Mouse (Mus musculus) CH12.LX (cell line): Measurements from ENCODE around the gene Gm5127. TPM values are rescaled to one million over a fixed set of nuclear protein-coding genes. Genes with fewer than 3 reads are reported as not detected.

ENCODE experiments used
- DNase-seq: peaks from one replicate; pipeline ENCODE4 v3.0.0-alpha.2; 2013; ENCODE audit errors: extremely low read depth
- H3K27ac ChIP-seq: 2 replicates; pipeline ENCODE4 v1.5.1; 2012; ENCODE audit warnings: low read depth, mild to moderate bottlenecking, control low read depth, moderate library complexity; ENCODE audit not compliant: insufficient read depth
- H3K27me3 ChIP-seq: replicated peaks from 2 replicates; pipeline ENCODE3; 2012; ENCODE audit warnings: inconsistent platforms
- H3K36me3 ChIP-seq, 2 experiments: replicated peaks in 1 of 2; 2 replicates each; pipeline versions ENCODE3 to v1.6.1; 2012; ENCODE audit warnings: inconsistent platforms in 1 of 2, low read length in 1 of 2, mild to moderate bottlenecking in 1 of 2, mixed read lengths in 1 of 2, moderate library complexity in 1 of 2; ENCODE audit not compliant: control insufficient read depth in 1 of 2, insufficient read depth in 1 of 2
- H3K4me1 ChIP-seq, 2 experiments: 2 replicates each; pipeline ENCODE4 v1.6.1; 2012; ENCODE audit warnings: inconsistent platforms in 1 of 2, moderate library complexity in 1 of 2; ENCODE audit not compliant: insufficient read depth in 2 of 2, control insufficient read depth in 1 of 2
- H3K4me2 ChIP-seq: 2 replicates; pipeline ENCODE4 v1.6.1; 2012; ENCODE audit warnings: low read depth, mild to moderate bottlenecking, control low read depth; ENCODE audit not compliant: poor library complexity, insufficient read depth, severe bottlenecking
- H3K4me3 ChIP-seq, 3 experiments: fragments of 150-350 bp in 1 of 3; sonication (generic) in 1 of 3; replicated peaks in 1 of 3; 2 replicates each; pipeline versions ENCODE3 to v1.5.1; 2011 to 2012; ENCODE audit warnings: low read depth in 2 of 3, low read length in 2 of 3, mild to moderate bottlenecking in 2 of 3, moderate library complexity in 2 of 3, control low read depth in 1 of 3, improper control_type of control experiment in 1 of 3, inconsistent platforms in 1 of 3, mixed read lengths in 1 of 3; ENCODE audit not compliant: poor library complexity in 1 of 3
- H3K79me2 ChIP-seq: replicated peaks from 2 replicates; pipeline ENCODE4 v1.6.1; 2012; ENCODE audit warnings: mild to moderate bottlenecking, moderate library complexity; ENCODE audit not compliant: control insufficient read depth, poor library complexity, insufficient read depth, severe bottlenecking; ENCODE audit errors: extremely low read depth
- H3K9ac ChIP-seq: 2 replicates; pipeline ENCODE4 v1.6.1; 2012; ENCODE audit warnings: low read depth, mild to moderate bottlenecking, control low read depth, moderate library complexity; ENCODE audit not compliant: insufficient read depth
- H3K9me3 ChIP-seq: replicated peaks from 2 replicates; pipeline ENCODE3; 2012; ENCODE audit warnings: low read length, inconsistent platforms, mixed read lengths
- BHLHE40 ChIP-seq: IDR thresholded peaks from 2 replicates; pipeline ENCODE4 v1.6.1; 2011; ENCODE audit warnings: mild to moderate bottlenecking, low read depth, low read length, improper control_type of control experiment
- CHD2 ChIP-seq: IDR thresholded peaks from 2 replicates; pipeline ENCODE4 v1.6.1; 2011; ENCODE audit warnings: low read length, improper control_type of control experiment
- CTCF ChIP-seq, 2 experiments: IDR thresholded peaks in 1 of 2; conservative IDR thresholded peaks in 1 of 2; 2 replicates each; pipeline ENCODE4 v1.5.1; 2011 to 2012; ENCODE audit warnings: low read depth in 2 of 2, low read length in 2 of 2, improper control_type of control experiment in 1 of 2, inconsistent platforms in 1 of 2, mild to moderate bottlenecking in 1 of 2, moderate library complexity in 1 of 2
- ELF1 ChIP-seq: IDR thresholded peaks from 2 replicates; pipeline ENCODE4 v1.6.1; 2014; ENCODE audit warnings: low read depth, mild to moderate bottlenecking, inconsistent platforms, low read length, improper control_type of control experiment
- EP300 ChIP-seq: IDR thresholded peaks from 2 replicates; pipeline ENCODE4 v1.6.1; 2011; ENCODE audit warnings: low read length, improper control_type of control experiment
- ETS1 ChIP-seq: conservative IDR thresholded peaks from 2 replicates; pipeline ENCODE4 v1.6.1; 2012; ENCODE audit warnings: low read depth, mild to moderate bottlenecking, inconsistent platforms, low read length, improper control_type of control experiment, moderate library complexity
- GABPA ChIP-seq: IDR thresholded peaks from 2 replicates; pipeline ENCODE4 v1.6.1; 2012; ENCODE audit warnings: low read depth, low read length, improper control_type of control experiment, inconsistent platforms; ENCODE audit not compliant: insufficient replicate concordance
- HCFC1 ChIP-seq: IDR thresholded peaks from 2 replicates; pipeline ENCODE4 v1.6.1; 2012; ENCODE audit warnings: low read depth, mild to moderate bottlenecking, inconsistent platforms, low read length, improper control_type of control experiment
- IRF4 ChIP-seq: IDR thresholded peaks from 2 replicates; pipeline ENCODE4 v1.6.1; 2014; ENCODE audit warnings: low read depth, mild to moderate bottlenecking, inconsistent platforms, low read length, improper control_type of control experiment
- JUN ChIP-seq: IDR thresholded peaks from 2 replicates; pipeline ENCODE4 v1.6.1; 2011; ENCODE audit warnings: low read depth, mild to moderate bottlenecking, low read length, improper control_type of control experiment, moderate library complexity; ENCODE audit not compliant: insufficient read depth
- JUND ChIP-seq: conservative IDR thresholded peaks from 2 replicates; pipeline ENCODE4 v1.6.1; 2011; ENCODE audit warnings: low read depth, low read length, improper control_type of control experiment
- KAT2A ChIP-seq: IDR thresholded peaks from 2 replicates; pipeline ENCODE4 v1.6.1; 2012; ENCODE audit warnings: low read length, improper control_type of control experiment, inconsistent platforms; ENCODE audit not compliant: insufficient replicate concordance
- MAZ ChIP-seq: IDR thresholded peaks from 2 replicates; pipeline ENCODE4 v1.6.1; 2012; ENCODE audit warnings: low read depth, mild to moderate bottlenecking, inconsistent platforms, low read length, improper control_type of control experiment, moderate library complexity
- MEF2A ChIP-seq: IDR thresholded peaks from 2 replicates; pipeline ENCODE4 v1.6.1; 2014; ENCODE audit warnings: low read depth, mild to moderate bottlenecking, inconsistent platforms, low read length, improper control_type of control experiment, borderline replicate concordance
- NRF1 ChIP-seq: IDR thresholded peaks from 2 replicates; pipeline ENCODE4 v1.6.1; 2014; ENCODE audit warnings: low read depth, mild to moderate bottlenecking, inconsistent platforms, low read length, improper control_type of control experiment, moderate library complexity
- POLR2A ChIP-seq: IDR thresholded peaks from 2 replicates; pipeline ENCODE4 v1.6.1; 2011; ENCODE audit warnings: low read depth, mild to moderate bottlenecking, improper control_type of control experiment, low read length
- POLR2AphosphoS2 ChIP-seq: IDR thresholded peaks from 2 replicates; pipeline ENCODE4 v1.6.1; 2011; ENCODE audit warnings: low read depth, low read length, improper control_type of control experiment
- RAD21 ChIP-seq: IDR thresholded peaks from 2 replicates; pipeline ENCODE4 v1.6.1; 2011; ENCODE audit warnings: low read depth, mild to moderate bottlenecking, low read length, improper control_type of control experiment, moderate library complexity
- SIN3A ChIP-seq: IDR thresholded peaks from 2 replicates; pipeline ENCODE4 v1.6.1; 2012; ENCODE audit warnings: low read length, improper control_type of control experiment, inconsistent platforms
- SMC3 ChIP-seq: IDR thresholded peaks from 2 replicates; pipeline ENCODE4 v1.6.1; 2011; ENCODE audit warnings: low read depth, low read length, improper control_type of control experiment
- TBP ChIP-seq: conservative IDR thresholded peaks from 2 replicates; pipeline ENCODE4 v1.6.1; 2011; ENCODE audit warnings: low read depth, low read length, improper control_type of control experiment
- UBTF ChIP-seq: IDR thresholded peaks from 2 replicates; pipeline ENCODE4 v1.6.1; 2012; ENCODE audit warnings: low read depth, mild to moderate bottlenecking, inconsistent platforms, low read length, improper control_type of control experiment, moderate library complexity
- USF1 ChIP-seq: IDR thresholded peaks from 2 replicates; pipeline ENCODE4 v1.6.1; 2014; ENCODE audit warnings: low read depth, mild to moderate bottlenecking, inconsistent platforms, low read length, improper control_type of control experiment
- ZC3H11A ChIP-seq: IDR thresholded peaks from 2 replicates; pipeline ENCODE4 v1.6.1; 2012; ENCODE audit warnings: low read depth, mild to moderate bottlenecking, inconsistent platforms, low read length, improper control_type of control experiment
- ZKSCAN1 ChIP-seq: IDR thresholded peaks from 2 replicates; pipeline ENCODE4 v1.6.1; 2012; ENCODE audit warnings: low read depth, inconsistent platforms, low read length, improper control_type of control experiment, borderline replicate concordance
- ZMIZ1 ChIP-seq: IDR thresholded peaks from 2 replicates; pipeline ENCODE4 v1.6.1; 2012; ENCODE audit warnings: low read depth, mild to moderate bottlenecking, inconsistent platforms, low read length, improper control_type of control experiment
- dilution Hi-C: fragments of 300-500 bp; cut with MboI; formaldehyde crosslinking; loops from 2 replicates; pipeline ENCODE4 v1.14.3; 2020; ENCODE audit warnings: low sequenced_read_pairs; ENCODE audit not compliant: extremely low pct_unique_long_range_greater_than_20kb, extremely low pct_ligation_motif_present
- in situ Hi-C: fragments of 300-500 bp; cut with MboI; formaldehyde crosslinking; loops from 3 replicates; pipeline ENCODE4 v1.14.3; 2019; ENCODE audit warnings: low sequenced_read_pairs, low pct_ligation_motif_present, low pct_unique_long_range_greater_than_20kb, mixed read lengths
- polyA plus RNA-seq: library from polyadenylated mRNA; unstranded; fragments of >175 nt; gene quantifications from 2 replicates; pipeline ENCODE4 v1.2.1, GENCODE M21; 2012; ENCODE audit warnings: low read depth; ENCODE audit not compliant: insufficient read length
- total RNA-seq, 2 experiments: library from RNA; depleted of rRNA; stranded (reverse); fragments of 300-350 nt in 1 of 2; fragments of >200 nt in 1 of 2; gene quantifications; 2 replicates each; pipeline ENCODE4 v1.2.3; 2012 to 2014

Gm5127 gene
- total and polyA plus RNA-seq, 3 experiments: 0.16 TPM; not detected in 2

DNA sequence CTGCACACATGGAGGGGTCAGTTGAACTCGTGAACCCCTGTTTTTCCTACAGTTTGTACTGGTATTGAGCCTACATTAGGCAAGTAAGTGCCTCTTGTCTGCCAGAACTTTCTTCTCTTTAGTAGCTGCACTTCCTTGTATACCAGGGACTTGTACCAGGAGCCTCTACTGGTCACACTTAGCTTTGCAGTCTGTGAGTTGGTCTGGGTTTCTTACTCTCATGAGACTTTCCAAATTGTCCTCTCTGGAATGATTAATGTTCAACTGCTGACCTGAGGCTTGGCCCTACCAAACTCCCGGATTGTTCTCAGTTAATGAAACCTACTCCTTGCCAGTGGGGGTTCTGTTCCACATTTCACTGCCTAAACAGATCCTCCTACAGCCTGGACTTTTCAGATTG is 134.2 kb downstream of the Gm5127 start:
- DNase-seq: peak; percentile 24
- Histone ChIP-seq H3K27ac (no peak overlapping the region), H3K27me3 (no peaks in the 10 kb centered on the region), H3K4me2 (no peak overlapping the region; the same call in 1 of the 2 replicates), H3K36me3 (no peaks in the 10 kb centered on the region), H3K9me3 (no peaks in the 10 kb centered on the region), H3K4me3 (no peak overlapping the region), H3K9ac (no peak overlapping the region), H3K79me2 (no peaks in the 10 kb centered on the region), H3K4me1 (no peaks in the 10 kb centered on the region)
- dilution Hi-C loops: no loop called here
- in situ Hi-C loops: no loop called here
- TF ChIP-seq CTCF (conservative IDR thresholded peaks at IDR 0.05 in 1 of 2, IDR thresholded peaks at IDR 0.05 in 1 of 2; ENCODE audit: low read depth in 2 of 2, low read length in 2 of 2) (peak in 1 of 2 experiments; percentile 56; a peak in 2 of 4 replicates), EP300 (no peak), IRF4 (no peak), RAD21 (peak; percentile 28), SMC3 (peak; percentile 18; the same call in 1 of the 2 replicates), ELF1 (0 out of 2 replicates have a peak, but pooled peaks have one; percentile 46)

DNA sequence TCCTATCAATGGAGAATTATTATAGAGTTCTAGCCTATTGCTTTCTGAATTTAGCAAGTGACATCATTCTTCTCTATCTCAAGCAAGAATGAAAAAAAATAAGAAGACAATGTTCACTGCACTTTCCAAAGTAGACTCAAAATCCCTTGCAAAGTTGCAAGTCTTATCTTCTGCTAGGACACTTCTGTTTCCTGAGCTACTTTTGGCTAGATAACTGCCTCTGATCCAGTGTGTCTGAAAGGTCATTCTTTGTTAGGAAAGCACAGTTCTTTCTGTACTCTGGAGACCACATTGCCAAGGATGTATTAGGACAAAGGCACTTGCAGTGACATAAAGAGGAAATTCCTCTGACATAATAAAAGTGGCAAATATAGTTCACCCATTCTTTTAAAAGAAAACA is 159.3 kb downstream of the Gm5127 start:
- TF ChIP-seq KAT2A (no peak), GABPA (no peak), HCFC1 (no peak), ZC3H11A (no peak), USF1 (no peak), MAZ (no peak), NRF1 (no peak), ETS1 (no peak), RAD21 (no peak)
- H3K9ac ChIP-seq: no peak overlapping the region

DNA sequence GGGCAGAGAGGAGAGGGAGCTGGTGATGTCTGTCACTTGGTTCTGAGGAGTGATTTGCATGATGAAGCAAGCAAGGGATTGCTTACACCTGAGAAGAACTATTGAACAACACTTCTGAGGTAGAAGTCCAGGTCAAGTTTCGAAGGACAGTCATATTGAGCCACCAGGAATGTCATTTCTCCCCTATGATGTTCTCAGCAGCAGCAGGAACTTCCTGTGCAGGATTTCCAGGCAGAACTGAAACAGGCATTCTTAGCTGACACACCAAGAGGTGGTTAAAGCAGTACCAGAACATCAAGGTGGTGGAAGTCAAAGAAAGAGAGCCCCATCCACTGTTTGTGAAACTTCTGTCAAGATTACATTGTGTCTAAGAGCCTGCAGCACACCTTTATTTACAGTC is 172.3 kb downstream of the Gm5127 start:
- dilution Hi-C loops: no loop called here
- no peak overlapping the region for H3K4me3 ChIP-seq
- peaks cover 0 to 7% of the 10 kb centered on the region in 2 experiments; a peak in 1 of 4 replicates for H3K4me1 ChIP-seq
- no peaks in the 10 kb centered on the region for H3K36me3 ChIP-seq
- H3K27me3 ChIP-seq: no peaks in the 10 kb centered on the region
- H3K9ac ChIP-seq: no peak overlapping the region
- no peak overlapping the region for H3K4me2 ChIP-seq
- H3K27ac ChIP-seq: no peak overlapping the region
- in situ Hi-C loops: no loop called here
- DNase-seq: peak; percentile 3
- no peaks in the 10 kb centered on the region for H3K9me3 ChIP-seq
- no peaks in the 10 kb centered on the region for H3K79me2 ChIP-seq
- TF ChIP-seq CHD2 (no peak), EP300 (peak; percentile 83), MAZ (no peak), BHLHE40 (peak; percentile 19; the same call in 1 of the 2 replicates), MEF2A (no peak), SMC3 (no peak), POLR2AphosphoS2 (no peak), UBTF (no peak), ZKSCAN1 (no peak), JUN (peak; percentile 26; the same call in 1 of the 2 replicates), POLR2A (no peak), TBP (no peak), JUND (no peak), CTCF (conservative IDR thresholded peaks at IDR 0.05 in 1 of 2, IDR thresholded peaks at IDR 0.05 in 1 of 2; ENCODE audit: low read depth in 2 of 2, low read length in 2 of 2) (no peak), ZMIZ1 (no peak), SIN3A (no peak), KAT2A (no peak)

More for the DNA sequence above, 159.3 kb downstream of the Gm5127 start:
- DNase-seq: no peak
- dilution Hi-C loops: no loop called here
- Histone ChIP-seq H3K4me2 (no peak overlapping the region), H3K27me3 (no peaks in the 10 kb centered on the region), H3K79me2 (no peaks in the 10 kb centered on the region), H3K9me3 (no peaks in the 10 kb centered on the region), H3K4me3 (no peak overlapping the region), H3K36me3 (no peaks in the 10 kb centered on the region), H3K4me1 (no peaks in the 10 kb centered on the region), H3K27ac (no peak overlapping the region)
- in situ Hi-C loops: no loop called here
